ENCODE assay signal across 1 mouse cellular context in the genomic region with DNA sequence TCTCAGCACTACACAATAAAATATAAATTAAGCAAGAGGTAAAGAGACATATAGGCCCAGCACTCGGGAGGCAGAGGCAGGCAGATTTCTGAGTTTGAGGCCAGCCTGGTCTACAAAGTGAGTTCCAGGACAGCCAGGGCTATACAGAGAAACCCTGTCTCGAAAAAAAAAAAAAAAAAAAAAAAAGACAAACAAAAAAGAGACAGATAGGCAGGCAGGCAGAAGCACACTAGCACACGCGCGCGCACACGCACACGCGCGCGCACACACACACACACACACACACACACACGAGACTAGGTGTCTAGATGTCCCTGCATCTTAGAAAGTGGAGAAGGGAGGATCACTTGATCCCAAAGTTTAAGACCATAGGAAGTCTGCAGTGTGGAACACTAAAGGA.
TF ChIP-seq lines count a peak whose summit lies in the region.

No protein-coding gene starts in this region.

TF ChIP-seq in CH12.LX, 34 proteins besides CTCF, POLR2A, EP300 and RAD21:
- TF ChIP-seq ZNF384 (IDR thresholded peaks at IDR 0.05; ENCODE audit: low read depth, low read length) (peak; percentile 68), ELF1 (IDR thresholded peaks at IDR 0.05; ENCODE audit: low read depth, low read length) (0 out of 2 replicates have a peak, but pooled peaks have one; percentile 8)
